Mouse (Mus musculus) liver, adult 2 months (tissue): ENCODE data around the gene Cab39l.

Experiments used
- CTCF ChIP-seq: fragments of 200-500 bp; IDR thresholded peaks from 2 replicates; pipeline ENCODE4 v1.5.1; 2011; ENCODE audit warnings: low read depth, low read length, control low read depth
- POLR2A ChIP-seq: fragments of 200-500 bp; IDR thresholded peaks from 2 replicates; pipeline ENCODE4 v1.6.1; 2011; ENCODE audit warnings: low read length, control low read depth; ENCODE audit not compliant: insufficient read depth; ENCODE audit errors: extremely low read depth

GRCm38 (mm10) chr14:59533908-59534307 is 93.1 kb downstream of the Cab39l start:
- TF ChIP-seq POLR2A (no peak), CTCF (no peak)
